Mouse (Mus musculus): ENCODE data around the gene Tbca.

DNA sequence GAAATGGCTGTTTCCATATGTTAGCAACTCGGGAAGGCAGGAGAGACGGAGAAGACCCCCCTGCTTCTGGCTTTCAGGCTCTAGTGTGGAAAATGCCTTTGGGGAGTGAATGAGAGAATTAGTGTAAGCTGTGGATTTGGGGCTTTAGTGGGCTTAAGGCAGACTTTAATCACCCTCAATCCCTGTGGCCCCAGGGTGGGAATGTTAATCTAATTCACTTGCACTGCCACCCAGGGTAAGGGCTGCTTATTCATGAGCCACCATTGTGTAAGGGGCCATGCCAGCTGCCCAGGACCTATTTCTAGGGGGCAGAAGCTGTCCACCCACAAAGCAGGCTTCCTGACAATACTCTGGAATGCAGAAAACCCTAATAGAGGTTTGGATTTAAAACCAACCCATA, 78.2 kb downstream of the Tbca start:
- no peak for TF ChIP-seq POLR2A (IDR thresholded peaks at IDR 0.05; ENCODE audit: low read depth, low read length)
- no peak for TF ChIP-seq CTCF (IDR thresholded peaks at IDR 0.05; ENCODE audit: extremely low read depth, insufficient read depth, insufficient read length, insufficient replicate concordance)

All from spleen, adult 2 months (tissue).